Mouse (Mus musculus): ENCODE data around the gene Vcp. TPM values are rescaled to one million over a fixed set of nuclear protein-coding genes. Genes with fewer than 3 reads are reported as not detected.

Vcp gene
- polyA plus RNA-seq, 1 experiment from 2014 or later = 578 TPM

- 60% methylated on average over 8 of the region's 8 CpGs for WGBS
- H3K27ac ChIP-seq (ENCODE audit: low read length) = no peak overlapping the region
Observed at GRCm38 (mm10) chr4:42958942-42959341, 41.4 kb downstream of the Vcp start.

GRCm38 (mm10) chr4:42957979-42958378, 42.3 kb downstream of the Vcp start:
- WGBS = 89% methylated on average over 8 of the region's 8 CpGs

More at GRCm38 (mm10) chr4:42958942-42959341, 41.4 kb downstream of the Vcp start:
- 0 out of 2 replicates have a peak, but pooled peaks cover 4% of the 10 kb centered on the region for H3K4me1 ChIP-seq (ENCODE audit: insufficient read depth, low read length)
- H3K36me3 ChIP-seq (ENCODE audit: insufficient read depth, low read length) = 0 out of 2 replicates have a peak, but pooled peaks cover 7% of the 10 kb centered on the region
- no peaks in the 10 kb centered on the region for H3K9me3 ChIP-seq (ENCODE audit: low read length)
- H3K27me3 ChIP-seq (ENCODE audit: insufficient read depth, low read length) = no peaks in the 10 kb centered on the region
- no peak for ATAC-seq (ENCODE audit: low FRiP score, low TSS enrichment)
- no peak overlapping the region for H3K4me3 ChIP-seq (ENCODE audit: low read length)
- no peak overlapping the region for H3K4me2 ChIP-seq (replicated peaks; ENCODE audit: low read depth, low read length)
- H3K9ac ChIP-seq (replicated peaks; ENCODE audit: low read length) = no peak overlapping the region

GRCm38 (mm10) chr4:42957306-42957705, 43.0 kb downstream of the Vcp start:
- Histone ChIP-seq H3K36me3 (ENCODE audit: insufficient read depth, low read length) (0 out of 2 replicates have a peak, but pooled peaks cover 7% of the 10 kb centered on the region), H3K27ac (ENCODE audit: low read length) (no peak overlapping the region), H3K27me3 (ENCODE audit: insufficient read depth, low read length) (no peaks in the 10 kb centered on the region), H3K4me2 (replicated peaks; ENCODE audit: low read depth, low read length) (no peak overlapping the region), H3K4me1 (ENCODE audit: insufficient read depth, low read length) (0 out of 2 replicates have a peak, but pooled peaks cover 8% of the 10 kb centered on the region), H3K4me3 (ENCODE audit: low read length) (no peak overlapping the region), H3K9me3 (ENCODE audit: low read length) (no peaks in the 10 kb centered on the region), H3K9ac (replicated peaks; ENCODE audit: low read length) (no peak overlapping the region)
- whole genome bisulfite sequencing = 70% methylated on average over 11 of the region's 11 CpGs
- ATAC-seq (ENCODE audit: low FRiP score, low TSS enrichment) = no peak

More at GRCm38 (mm10) chr4:42957979-42958378, 42.3 kb downstream of the Vcp start:
- H3K4me1 ChIP-seq (ENCODE audit: insufficient read depth, low read length) = 0 out of 2 replicates have a peak, but pooled peaks cover 8% of the 10 kb centered on the region
- H3K36me3 ChIP-seq (ENCODE audit: insufficient read depth, low read length) = 0 out of 2 replicates have a peak, but pooled peaks cover 7% of the 10 kb centered on the region
- no peak overlapping the region for H3K9ac ChIP-seq (replicated peaks; ENCODE audit: low read length)
- H3K4me3 ChIP-seq (ENCODE audit: low read length) = no peak overlapping the region
- no peak for ATAC-seq (ENCODE audit: low FRiP score, low TSS enrichment)
- no peak overlapping the region for H3K4me2 ChIP-seq (replicated peaks; ENCODE audit: low read depth, low read length)
- no peak overlapping the region for H3K27ac ChIP-seq (ENCODE audit: low read length)
- H3K9me3 ChIP-seq (ENCODE audit: low read length) = no peaks in the 10 kb centered on the region
- no peaks in the 10 kb centered on the region for H3K27me3 ChIP-seq (ENCODE audit: insufficient read depth, low read length)

GRCm38 (mm10) chr4:42956581-42956980, 43.7 kb downstream of the Vcp start:
- WGBS = 93% methylated on average over 17 of the region's 17 CpGs
- no peak for ATAC-seq (ENCODE audit: low FRiP score, low TSS enrichment)

GRCm38 (mm10) chr4:42955200-42955599, 45.1 kb downstream of the Vcp start:
- WGBS = 92% methylated on average over 3 of the region's 3 CpGs
- peaks cover 24% of the 10 kb centered on the region for H3K4me1 ChIP-seq (ENCODE audit: insufficient read depth, low read length)
- H3K27ac ChIP-seq (ENCODE audit: low read length) = no peak overlapping the region
- no peak overlapping the region for H3K4me3 ChIP-seq (ENCODE audit: low read length)
- H3K36me3 ChIP-seq (ENCODE audit: insufficient read depth, low read length) = 0 out of 2 replicates have a peak, but pooled peaks cover 7% of the 10 kb centered on the region
- H3K4me2 ChIP-seq (replicated peaks; ENCODE audit: low read depth, low read length) = no peak overlapping the region
- H3K9ac ChIP-seq (replicated peaks; ENCODE audit: low read length) = no peak overlapping the region
- no peak for ATAC-seq (ENCODE audit: low FRiP score, low TSS enrichment)
- no peaks in the 10 kb centered on the region for H3K9me3 ChIP-seq (ENCODE audit: low read length)
- no peaks in the 10 kb centered on the region for H3K27me3 ChIP-seq (ENCODE audit: insufficient read depth, low read length)

More at GRCm38 (mm10) chr4:42956581-42956980, 43.7 kb downstream of the Vcp start:
- H3K4me3 ChIP-seq (ENCODE audit: low read length) = no peak overlapping the region
- 0 out of 2 replicates have a peak, but pooled peaks cover 7% of the 10 kb centered on the region for H3K36me3 ChIP-seq (ENCODE audit: insufficient read depth, low read length)
- H3K27me3 ChIP-seq (ENCODE audit: insufficient read depth, low read length) = no peaks in the 10 kb centered on the region
- H3K4me1 ChIP-seq (ENCODE audit: insufficient read depth, low read length) = peaks cover 10% of the 10 kb centered on the region; the same call in 1 of the 2 replicates
- H3K9ac ChIP-seq (replicated peaks; ENCODE audit: low read length) = no peak overlapping the region
- H3K27ac ChIP-seq (ENCODE audit: low read length) = no peak overlapping the region
- no peak overlapping the region for H3K4me2 ChIP-seq (replicated peaks; ENCODE audit: low read depth, low read length)
- no peaks in the 10 kb centered on the region for H3K9me3 ChIP-seq (ENCODE audit: low read length)

- Histone ChIP-seq H3K27ac (ENCODE audit: low read length) (no peak overlapping the region), H3K4me1 (ENCODE audit: insufficient read depth, low read length) (peaks cover 26% of the 10 kb centered on the region), H3K9ac (replicated peaks; ENCODE audit: low read length) (no peak overlapping the region), H3K4me2 (replicated peaks; ENCODE audit: low read depth, low read length) (no peak overlapping the region), H3K4me3 (ENCODE audit: low read length) (no peak overlapping the region), H3K36me3 (ENCODE audit: insufficient read depth, low read length) (0 out of 2 replicates have a peak, but pooled peaks cover 7% of the 10 kb centered on the region), H3K9me3 (ENCODE audit: low read length) (no peaks in the 10 kb centered on the region), H3K27me3 (ENCODE audit: insufficient read depth, low read length) (no peaks in the 10 kb centered on the region)
- ATAC-seq (ENCODE audit: low FRiP score, low TSS enrichment) = no peak
- WGBS = 12% methylated on average over 10 of the region's 10 CpGs
Observed at GRCm38 (mm10) chr4:42954297-42954696, 46.0 kb downstream of the Vcp start.

GRCm38 (mm10) chr4:42953435-42954094, 46.7 kb downstream of the Vcp start:
- H3K4me2 ChIP-seq (replicated peaks; ENCODE audit: low read depth, low read length) = no peak overlapping the region
- ATAC-seq (ENCODE audit: low FRiP score, low TSS enrichment) = no peak
- no peak overlapping the region for H3K27ac ChIP-seq (ENCODE audit: low read length)
- no peaks in the 10 kb centered on the region for H3K27me3 ChIP-seq (ENCODE audit: insufficient read depth, low read length)
- no peak overlapping the region for H3K9ac ChIP-seq (replicated peaks; ENCODE audit: low read length)
- H3K4me3 ChIP-seq (ENCODE audit: low read length) = no peak overlapping the region
- no peaks in the 10 kb centered on the region for H3K9me3 ChIP-seq (ENCODE audit: low read length)
- H3K4me1 ChIP-seq (ENCODE audit: insufficient read depth, low read length) = peaks cover 29% of the 10 kb centered on the region
- 25% methylated on average over 10 of the region's 10 CpGs for WGBS
- 0 out of 2 replicates have a peak, but pooled peaks cover 7% of the 10 kb centered on the region for H3K36me3 ChIP-seq (ENCODE audit: insufficient read depth, low read length)

- WGBS = 78% methylated on average over 7 of the region's 7 CpGs
- ATAC-seq (ENCODE audit: low FRiP score, low TSS enrichment) = no peak
- Histone ChIP-seq H3K4me3 (ENCODE audit: low read length) (no peak overlapping the region), H3K4me2 (replicated peaks; ENCODE audit: low read depth, low read length) (no peak overlapping the region), H3K36me3 (ENCODE audit: insufficient read depth, low read length) (0 out of 2 replicates have a peak, but pooled peaks cover 6% of the 10 kb centered on the region), H3K27me3 (ENCODE audit: insufficient read depth, low read length) (no peaks in the 10 kb centered on the region), H3K4me1 (ENCODE audit: insufficient read depth, low read length) (peaks cover 29% of the 10 kb centered on the region), H3K9ac (replicated peaks; ENCODE audit: low read length) (no peak overlapping the region; the same call in 1 of the 2 replicates), H3K27ac (ENCODE audit: low read length) (no peak overlapping the region), H3K9me3 (ENCODE audit: low read length) (no peaks in the 10 kb centered on the region)
Observed at GRCm38 (mm10) chr4:42952563-42952962, 47.7 kb downstream of the Vcp start.

- Histone ChIP-seq H3K9ac (replicated peaks; ENCODE audit: low read length) (peak overlapping the region; percentile 9; the same call in 1 of the 2 replicates), H3K27ac (ENCODE audit: low read length) (no peak overlapping the region), H3K9me3 (ENCODE audit: low read length) (no peaks in the 10 kb centered on the region), H3K4me1 (ENCODE audit: insufficient read depth, low read length) (peaks cover 29% of the 10 kb centered on the region), H3K27me3 (ENCODE audit: insufficient read depth, low read length) (no peaks in the 10 kb centered on the region), H3K4me2 (replicated peaks; ENCODE audit: low read depth, low read length) (peak overlapping the region; percentile 84), H3K36me3 (ENCODE audit: insufficient read depth, low read length) (no peaks in the 10 kb centered on the region), H3K4me3 (ENCODE audit: low read length) (peak overlapping the region; percentile 71; the same call in 1 of the 2 replicates)
- 43% methylated on average over 11 of the region's 11 CpGs for WGBS
- no peak for ATAC-seq (ENCODE audit: low FRiP score, low TSS enrichment)
Observed at GRCm38 (mm10) chr4:42951206-42952195, 48.8 kb downstream of the Vcp start.
